Mouse (Mus musculus) kidney, adult 9 months (tissue): ENCODE results near the gene Prtg.

Experiments
- DNase-seq: peaks from one replicate; pipeline ENCODE4 v3.0.0; 2022

The Prtg gene

DNA sequence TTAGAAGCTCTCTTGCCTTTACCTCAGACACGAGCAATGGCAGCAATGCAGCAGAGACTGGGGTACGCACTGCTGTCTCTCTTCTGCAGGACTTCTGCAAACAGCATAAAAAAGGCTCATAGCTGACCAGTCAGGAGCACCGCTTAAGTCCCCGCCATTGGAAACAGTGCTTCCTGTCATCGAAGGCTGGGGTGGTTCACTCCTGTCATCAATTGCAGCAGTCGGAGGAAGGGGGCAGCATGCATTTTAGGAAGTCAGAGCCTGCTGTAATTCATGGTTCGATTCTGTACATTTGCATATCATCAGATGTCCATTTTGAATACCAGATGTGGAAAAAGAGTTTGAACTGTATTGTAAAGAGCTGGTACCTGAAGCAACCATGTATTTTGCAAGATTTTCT is 109.1 kb downstream of the Prtg start:
- DNase-seq: no peak

DNA sequence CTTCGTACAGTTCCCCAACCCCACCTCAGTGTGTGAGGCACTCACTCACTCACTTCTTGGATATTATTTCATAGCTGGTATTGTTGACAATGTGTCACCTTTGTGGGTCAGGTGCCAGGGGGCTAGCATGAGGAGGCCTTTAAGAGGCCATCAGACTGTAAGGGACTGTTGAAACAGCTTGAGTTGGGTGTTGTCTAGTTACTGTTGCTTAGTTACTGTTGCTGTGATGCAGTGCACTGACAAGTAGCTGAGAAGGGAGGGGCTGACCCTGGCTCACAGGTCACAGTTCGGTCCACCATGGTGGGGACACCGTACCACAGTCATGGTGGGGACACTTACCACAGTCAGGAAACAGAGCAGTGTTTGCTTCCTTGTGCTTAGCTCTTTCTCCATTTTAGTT is 116.4 kb downstream of the Prtg start:
- DNase-seq: no peak

DNA sequence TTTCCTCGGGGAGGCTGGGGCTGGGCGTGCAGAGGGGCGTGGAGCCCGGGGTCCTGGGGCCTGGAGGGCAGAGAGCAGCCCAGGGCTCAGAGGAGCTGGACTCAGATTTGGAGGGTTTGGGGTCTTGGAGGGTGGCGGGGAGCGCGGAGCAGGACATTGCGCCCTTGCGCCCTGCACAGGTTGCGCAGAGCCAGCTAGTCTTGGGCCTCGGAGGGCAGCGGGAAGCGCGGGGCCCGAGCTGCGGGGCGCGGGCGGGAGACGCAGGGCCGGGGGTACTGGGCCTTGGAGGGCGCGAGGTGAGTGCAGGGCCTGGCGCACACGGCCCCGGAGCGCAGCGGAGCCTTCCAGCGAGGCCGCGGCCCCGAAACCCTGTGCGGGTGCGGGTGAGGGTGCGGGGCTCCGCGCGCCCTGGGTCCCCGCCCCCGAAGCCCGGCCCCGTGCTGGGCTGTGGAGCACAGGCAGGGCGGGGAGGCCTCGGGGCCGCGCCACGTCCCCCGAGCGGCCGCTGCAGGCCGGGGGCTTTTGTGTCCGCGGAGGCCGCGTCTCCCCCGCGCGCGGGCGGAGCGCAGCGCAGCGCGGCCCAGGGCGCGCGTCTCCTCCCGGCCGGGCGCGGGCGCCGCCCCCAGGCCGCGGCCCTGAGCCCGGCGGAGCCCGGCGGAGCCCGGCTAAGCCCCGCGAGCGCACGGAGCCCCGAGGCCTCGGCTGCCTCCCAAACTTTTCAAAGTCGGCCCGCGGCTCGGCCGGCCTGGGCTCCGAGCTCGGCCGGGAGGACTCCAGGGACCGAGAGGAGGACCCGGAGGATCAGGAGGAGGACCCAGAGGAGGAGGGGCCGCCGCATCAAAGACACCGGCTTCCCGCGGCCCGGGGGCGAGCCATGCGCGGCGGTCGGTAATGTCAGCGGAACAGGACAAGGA is 118.6 kb downstream of the Prtg start, which contains the start of gene Pygo1:
Gene Pygo1 (plus strand): TSS at position 625 of the 914 bp plus-strand sequence.
- DNase-seq: no peak

DNA sequence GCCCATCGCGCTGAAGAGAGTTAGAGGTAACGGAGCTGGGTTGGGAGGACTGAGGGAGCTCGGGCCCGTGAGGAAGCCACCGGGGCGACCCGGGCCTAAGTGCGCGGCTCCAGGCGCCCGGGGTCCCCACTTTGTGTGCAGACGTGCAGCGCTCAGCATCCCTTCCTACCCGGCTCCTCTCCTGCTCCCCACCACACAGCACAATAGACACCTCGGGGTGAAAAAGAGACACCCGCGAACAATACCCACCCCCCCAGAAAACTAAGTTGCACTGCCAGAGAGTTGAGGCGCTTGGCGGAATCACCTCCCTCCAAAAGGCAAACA is 119.2 kb downstream of the Prtg start:
- no peak for DNase-seq

DNA sequence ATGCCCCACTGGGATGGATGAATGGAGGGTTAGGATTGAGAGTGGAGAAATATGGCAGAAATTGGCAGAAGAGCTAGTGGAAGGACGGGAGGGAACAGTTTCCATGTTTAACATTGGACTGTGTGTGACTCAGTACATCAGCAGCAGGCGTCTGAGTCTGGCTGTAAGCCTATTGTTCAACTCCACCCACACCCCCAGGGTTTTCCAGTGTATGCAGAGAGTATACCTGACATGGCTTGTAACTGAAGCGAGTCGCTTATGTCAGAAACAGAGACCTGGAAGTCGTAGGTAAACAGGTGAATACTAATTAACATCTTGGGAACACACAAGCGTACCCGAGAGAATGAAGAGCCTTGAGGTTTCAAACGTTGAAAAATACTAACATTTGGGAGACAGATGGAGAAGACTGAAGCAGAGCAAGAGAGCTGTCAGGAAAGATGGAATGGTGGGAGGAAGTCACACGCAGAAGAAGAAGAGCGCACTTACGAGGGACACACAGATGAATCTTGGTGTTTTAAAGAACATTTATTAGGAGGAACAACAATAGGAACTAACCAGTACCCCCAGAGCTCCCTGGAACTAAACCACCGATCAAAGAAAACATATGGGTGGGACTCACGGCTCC is 124.6 kb downstream of the Prtg start:
- DNase-seq: no peak

DNA sequence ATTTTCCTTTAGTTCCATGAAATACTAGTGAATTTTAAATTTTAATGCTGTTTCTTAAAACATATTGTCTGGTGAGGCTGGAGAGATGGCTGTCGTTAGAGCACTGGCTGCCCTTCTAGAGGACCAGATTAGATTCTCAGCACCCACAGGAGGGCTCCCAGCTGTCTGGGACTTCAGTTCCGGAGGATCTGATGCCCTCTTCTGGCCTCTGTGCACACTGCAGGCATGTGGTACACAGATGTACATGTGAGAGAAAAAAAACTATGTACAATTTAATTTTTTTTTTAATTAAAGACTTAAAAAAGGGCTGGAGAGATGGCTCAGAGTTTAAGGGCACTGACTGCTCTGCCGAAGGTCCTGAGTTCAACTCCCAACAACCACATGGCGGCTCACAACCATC is 128.6 kb downstream of the Prtg start:
- no peak for DNase-seq

DNA sequence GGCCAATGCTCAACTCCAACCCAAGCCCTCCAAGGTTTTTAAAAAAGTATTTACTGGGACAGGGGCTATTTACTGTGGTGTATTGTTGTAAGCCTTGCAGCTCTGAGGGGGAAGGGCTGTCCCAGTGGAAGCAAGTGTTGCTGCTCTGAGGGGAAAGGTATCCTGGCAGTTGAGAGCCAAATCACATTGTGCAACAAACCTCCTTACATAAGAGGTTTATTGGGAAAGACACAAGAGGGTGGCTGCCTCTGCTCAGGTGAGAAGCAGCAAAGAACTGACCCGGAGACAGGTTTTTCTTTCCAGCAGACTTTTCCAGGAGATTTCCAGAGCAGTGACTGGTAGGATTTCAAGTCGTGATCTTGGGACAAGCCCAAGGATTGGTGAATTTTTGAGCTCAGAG is 129.6 kb downstream of the Prtg start:
- DNase-seq: no peak

DNA sequence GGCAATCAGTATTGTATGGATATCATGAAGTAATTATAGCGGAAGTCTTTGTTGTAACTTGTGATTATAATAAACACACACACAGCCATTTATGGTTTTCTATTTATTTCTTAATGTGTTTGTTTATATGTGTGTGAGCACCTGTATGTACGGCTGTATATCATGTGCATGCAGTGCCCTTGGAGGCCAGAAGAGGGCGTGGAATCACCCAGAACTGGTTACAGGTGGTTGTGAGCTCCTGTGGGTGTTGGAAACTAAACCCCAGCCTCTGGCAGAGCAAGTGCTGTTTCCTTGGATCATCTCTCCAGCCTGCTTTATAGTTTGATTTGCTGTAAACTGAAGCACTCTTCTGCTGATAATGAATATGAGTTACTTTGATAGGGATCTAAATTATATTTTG is 136.8 kb downstream of the Prtg start:
- no peak for DNase-seq

DNA sequence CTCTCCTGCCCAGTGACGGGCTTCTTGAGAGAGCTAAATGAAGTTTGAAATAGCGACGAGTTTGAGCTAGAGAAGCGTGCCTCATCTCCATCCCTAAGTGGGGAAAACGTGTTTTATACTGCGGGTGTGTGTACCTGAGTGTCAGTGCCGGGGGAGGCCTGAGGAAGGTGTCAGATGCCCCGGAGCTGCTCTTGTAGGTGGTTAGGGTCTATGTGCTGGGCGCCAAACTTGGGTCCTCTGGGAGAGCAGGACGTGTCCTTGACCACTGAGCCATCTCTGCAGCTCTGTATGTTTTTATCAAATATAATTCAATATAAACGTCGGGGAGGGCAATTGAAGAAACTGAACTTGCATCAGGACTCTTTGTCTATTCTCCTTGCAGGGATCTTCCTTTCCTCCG is 137.6 kb downstream of the Prtg start:
- DNase-seq: no peak

DNA sequence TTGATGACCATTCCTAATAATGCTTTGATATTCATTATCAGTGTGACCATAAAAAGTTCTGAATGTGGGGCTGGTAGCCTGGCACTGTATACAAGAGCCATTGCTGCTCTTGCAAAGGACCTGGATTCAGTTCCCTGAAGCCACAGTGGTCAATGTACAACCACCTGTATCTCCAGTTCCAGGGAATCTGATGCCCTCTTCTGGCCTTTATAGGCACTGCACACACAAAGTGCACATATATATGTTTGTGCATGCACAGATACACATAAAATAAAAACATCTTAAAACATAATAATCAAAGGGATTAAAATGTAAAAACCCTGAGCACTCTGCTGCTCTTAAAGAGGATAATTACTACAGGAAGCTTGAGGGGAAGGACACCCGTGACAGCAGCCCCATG is 140.3 kb downstream of the Prtg start:
- DNase-seq: no peak

DNA sequence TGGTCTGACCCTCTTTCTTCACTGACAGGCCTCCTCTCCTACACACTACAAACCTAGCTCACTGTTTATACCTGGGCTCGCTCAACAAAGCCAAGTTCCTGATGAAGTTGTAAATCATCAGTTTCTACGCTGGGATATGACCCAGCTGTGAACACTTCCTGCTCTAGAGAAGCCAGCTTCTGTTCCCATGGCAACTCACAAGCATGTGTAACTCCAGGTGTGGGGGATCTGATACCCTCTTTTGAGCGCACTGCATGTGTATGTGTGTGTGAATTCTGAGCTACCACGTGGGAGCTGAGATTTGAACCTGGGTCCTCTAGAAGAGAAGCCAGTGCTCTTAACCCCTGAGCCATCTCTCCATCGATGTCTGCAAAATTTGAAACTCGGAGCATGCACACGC is 142.9 kb downstream of the Prtg start:
- no peak for DNase-seq

DNA sequence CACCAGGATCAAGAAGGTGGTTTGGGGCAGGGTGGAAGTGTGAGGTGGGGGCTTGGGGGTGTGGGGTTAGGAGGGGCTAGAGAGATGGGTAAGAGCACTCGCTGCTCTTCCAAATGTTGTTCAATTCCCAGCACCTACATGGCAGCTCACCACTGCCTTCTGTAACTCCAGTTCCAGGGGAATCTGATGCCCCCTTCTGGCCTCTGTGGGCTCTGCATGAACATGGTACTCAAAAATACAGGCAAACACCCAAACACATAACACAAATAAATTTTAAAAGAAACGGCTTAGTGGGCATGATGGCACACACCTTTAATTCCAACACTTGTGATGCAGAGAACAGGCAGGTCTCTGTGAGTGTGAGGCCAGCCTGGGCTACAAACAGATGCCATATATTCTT is 148.1 kb downstream of the Prtg start:
- no peak for DNase-seq

DNA sequence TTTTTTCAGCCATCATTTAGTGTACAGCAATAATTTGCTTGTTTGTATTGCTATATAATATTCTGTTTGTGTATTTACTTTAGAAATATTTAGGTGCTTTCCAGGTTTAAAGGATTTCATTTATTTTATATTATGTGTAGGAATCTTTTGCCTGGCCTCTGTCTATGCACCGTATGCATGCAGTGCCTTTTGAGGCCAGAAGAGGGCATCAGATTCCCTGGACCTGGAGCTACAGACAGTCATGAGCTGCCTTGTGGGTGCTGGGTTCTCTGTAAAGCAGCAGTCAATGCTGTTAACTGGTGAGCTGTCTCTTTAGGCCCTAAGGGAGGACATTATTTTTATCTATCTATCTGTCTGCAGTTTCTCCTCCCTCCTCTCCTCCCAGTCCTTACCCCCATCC is 148.9 kb downstream of the Prtg start:
- peak; percentile 52 for DNase-seq

DNA sequence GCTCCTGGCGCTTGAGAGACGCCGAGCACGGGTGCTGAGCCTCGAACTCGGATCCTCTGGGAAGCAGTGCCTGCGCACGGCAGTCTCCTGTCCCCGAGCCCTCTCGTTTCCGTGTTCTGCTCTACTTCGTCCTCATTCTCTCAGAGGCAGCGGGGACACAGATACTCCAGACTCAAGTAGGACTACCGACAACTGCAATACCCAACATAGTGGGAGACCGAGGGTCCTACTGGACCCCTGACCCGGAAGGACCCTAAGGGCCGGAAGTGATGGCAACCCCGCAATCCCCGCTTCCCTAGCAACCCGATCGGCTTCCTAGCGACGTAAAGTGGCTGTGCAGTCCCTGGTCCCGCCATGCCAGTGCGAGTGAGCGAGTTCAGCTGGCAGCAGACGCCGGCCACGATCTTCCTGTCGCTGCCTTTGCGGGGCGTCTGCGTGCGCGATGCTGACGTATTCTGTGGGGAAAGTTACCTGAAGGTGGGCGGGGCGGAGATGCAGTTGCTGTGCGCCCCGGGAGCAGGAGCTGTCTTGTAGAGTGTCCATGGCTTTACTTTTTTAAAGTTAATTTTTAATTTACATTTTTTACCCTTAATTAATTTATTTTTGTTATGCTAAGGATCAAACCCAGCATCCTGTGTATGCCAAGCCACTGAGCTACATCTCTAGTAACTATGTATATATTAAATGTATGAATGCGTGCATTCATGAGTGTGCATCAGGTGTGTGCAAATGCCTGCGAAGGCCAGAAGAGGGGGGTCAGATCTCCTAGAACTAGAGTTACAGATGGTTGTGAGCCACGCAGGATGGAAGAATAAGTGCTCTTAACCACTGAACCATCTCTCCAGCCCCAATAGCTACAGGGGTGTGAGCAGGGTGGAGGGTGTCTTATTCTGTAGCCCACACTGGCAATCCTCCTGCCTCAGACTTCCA is 152.1 kb downstream of the Prtg start, which contains the start of the genes Dyx1c1 and Gm44503:
Gene Dyx1c1 (plus strand): TSS at position 265 of the 930 bp plus-strand sequence.
Gene Gm44503 (plus strand): TSS at position 332 of the 930 bp plus-strand sequence.
- peak; percentile 80 for DNase-seq

DNA sequence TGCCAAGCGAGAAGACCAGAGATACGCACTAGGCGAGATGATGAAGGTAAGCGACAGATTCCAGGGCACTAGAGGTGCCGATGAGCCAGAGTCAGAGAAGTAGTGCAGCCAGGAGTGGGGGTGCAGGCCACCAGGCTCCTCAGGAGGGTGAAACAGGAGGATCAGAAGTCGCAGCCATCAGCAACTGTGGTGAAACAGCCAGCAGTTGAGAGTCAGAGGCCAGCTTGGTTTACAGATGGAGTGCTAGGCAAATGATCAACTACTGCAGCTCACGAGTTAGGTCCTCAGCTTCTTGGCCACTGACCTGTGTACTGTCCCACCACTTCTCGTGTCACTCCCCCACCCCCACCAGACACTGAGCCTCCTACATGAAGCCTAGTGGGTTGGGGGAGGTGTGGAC is 154.7 kb downstream of the Prtg start:
- peak; percentile 60 for DNase-seq

DNA sequence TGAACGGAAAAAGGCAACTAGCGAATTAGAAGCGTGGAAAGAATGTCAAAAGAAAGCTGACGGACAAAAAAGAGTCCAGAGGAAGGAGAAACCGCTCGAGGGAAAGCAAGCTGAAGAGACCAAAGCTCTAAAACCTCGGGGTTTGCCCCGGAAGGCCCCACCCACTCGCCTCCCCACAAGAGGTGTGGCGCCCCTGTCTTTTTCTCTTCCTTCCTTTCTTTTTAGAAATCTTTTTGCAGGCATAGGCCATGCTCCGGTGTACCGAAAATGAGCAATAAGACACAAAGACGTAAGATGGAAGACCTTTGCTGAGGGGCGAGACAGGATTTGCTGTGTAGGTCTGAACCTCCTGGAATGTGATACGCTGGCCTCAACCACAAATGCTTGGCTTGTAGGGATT is 155.3 kb downstream of the Prtg start:
- DNase-seq: no peak
